Mouse (Mus musculus) MEL-GATA-1-ER (cell line): Measurements from ENCODE around the gene Zdhhc14.

Experiments used
- DNase-seq: peaks from one replicate; pipeline ENCODE4 v3.0.0-alpha.2; 2012; ENCODE audit warnings: low read depth; ENCODE audit errors: extremely low read depth

The Zdhhc14 gene

GRCm38 (mm10) chr17:5723601-5724189, 231.3 kb downstream of the Zdhhc14 start:
- DNase-seq = no peak

- DNase-seq = no peak
Observed at GRCm38 (mm10) chr17:5729587-5730125, 237.3 kb downstream of the Zdhhc14 start.

GRCm38 (mm10) chr17:5730538-5730937, 238.2 kb downstream of the Zdhhc14 start:
- DNase-seq = peak; percentile 95

- peak; percentile 42 for DNase-seq
Observed at GRCm38 (mm10) chr17:5733400-5733799, 241.0 kb downstream of the Zdhhc14 start.

GRCm38 (mm10) chr17:5741061-5741460, 248.7 kb downstream of the Zdhhc14 start:
- DNase-seq = no peak

GRCm38 (mm10) chr17:5744016-5744415, 251.7 kb downstream of the Zdhhc14 start:
- no peak for DNase-seq

- DNase-seq = no peak
Observed at GRCm38 (mm10) chr17:5746378-5746777, 254.0 kb downstream of the Zdhhc14 start.

DNA sequence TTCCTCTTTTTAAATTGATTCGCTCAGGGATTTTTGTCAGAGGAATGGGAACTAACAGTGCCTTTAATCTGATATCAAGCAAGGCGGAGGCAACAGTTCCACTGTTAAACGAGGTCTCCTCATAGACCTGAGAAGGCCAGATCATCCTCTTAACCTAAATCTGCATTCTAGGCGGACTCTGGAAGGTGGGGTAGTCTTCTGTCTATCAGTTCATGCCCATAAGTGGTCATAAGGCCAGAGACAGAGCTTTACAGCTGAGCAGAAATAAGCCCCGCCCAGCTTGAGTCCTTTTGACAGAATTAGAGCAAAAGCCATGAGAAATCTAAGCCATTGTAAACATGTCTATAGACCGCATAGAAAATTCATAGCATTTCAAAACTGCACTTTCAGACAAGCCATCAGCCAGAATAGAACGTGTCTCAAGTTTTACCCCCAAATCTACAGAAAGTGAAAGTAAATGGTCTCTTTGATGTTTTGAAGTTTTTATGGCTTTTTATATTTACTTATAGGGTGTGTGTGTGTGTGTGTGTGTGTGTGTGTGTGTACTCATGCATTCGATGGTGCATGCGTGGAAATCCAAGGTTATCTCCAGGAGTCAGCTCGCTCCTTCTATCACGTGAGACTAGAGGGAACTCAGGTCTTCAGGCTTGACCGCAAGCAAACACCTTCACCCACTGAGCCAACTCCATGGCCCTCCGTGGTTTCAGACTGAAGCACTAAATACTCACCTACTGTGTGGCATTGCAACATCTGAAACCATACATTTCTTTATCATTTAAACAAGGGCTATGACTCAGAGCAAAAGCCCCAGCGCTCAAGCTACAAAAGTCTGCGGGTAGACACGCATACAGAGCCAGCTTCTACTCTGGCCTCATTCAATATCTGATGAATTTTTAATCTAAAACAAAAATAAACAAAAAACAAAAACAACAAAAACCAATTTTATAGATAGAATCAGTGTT, 255.5 kb downstream of the Zdhhc14 start:
- no peak for DNase-seq

DNA sequence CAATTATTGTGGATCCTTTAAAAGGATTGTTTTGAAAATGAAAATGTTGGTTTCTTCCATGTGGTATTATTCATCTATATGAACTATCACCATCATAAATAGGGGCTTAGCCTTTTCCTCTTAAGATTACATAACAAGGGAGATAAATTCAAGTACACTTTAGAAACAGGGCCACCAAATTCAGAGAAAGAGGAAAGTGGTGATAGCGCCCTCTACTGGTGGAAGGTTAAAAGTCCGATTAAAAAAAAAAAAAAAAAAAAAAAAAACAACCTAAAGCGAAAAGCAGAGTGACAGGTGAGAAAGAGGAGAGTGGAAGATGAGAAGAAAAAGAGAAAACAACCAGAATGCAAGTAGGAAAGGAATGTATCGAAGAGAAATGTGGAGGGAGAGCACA, 256.1 kb downstream of the Zdhhc14 start:
- DNase-seq = no peak

- no peak for DNase-seq
Observed at GRCm38 (mm10) chr17:5750278-5750677, 257.9 kb downstream of the Zdhhc14 start.

DNA sequence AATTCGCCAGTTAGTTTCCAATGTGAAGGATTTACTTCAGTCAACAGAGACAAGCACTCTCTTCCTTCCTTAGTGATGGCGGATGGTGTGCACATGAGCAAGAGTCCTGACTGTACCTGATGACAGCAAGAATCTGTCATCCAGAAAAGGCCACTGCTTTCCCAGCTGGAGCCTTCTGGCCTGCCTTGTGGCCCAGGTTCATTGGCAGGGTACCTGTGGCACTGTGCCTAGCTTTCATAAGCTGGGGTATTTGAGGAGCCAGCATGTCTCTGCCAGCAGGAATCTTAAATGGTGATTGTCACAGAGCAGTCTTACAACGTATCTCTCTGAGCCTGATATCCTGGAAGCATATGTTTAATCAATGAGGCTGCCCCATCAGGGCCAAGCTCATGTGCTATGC, 258.7 kb downstream of the Zdhhc14 start:
- no peak for DNase-seq

GRCm38 (mm10) chr17:5752322-5752715, 260.0 kb downstream of the Zdhhc14 start:
- no peak for DNase-seq

GRCm38 (mm10) chr17:5752716-5753585, 260.6 kb downstream of the Zdhhc14 start:
- DNase-seq = no peak

DNA sequence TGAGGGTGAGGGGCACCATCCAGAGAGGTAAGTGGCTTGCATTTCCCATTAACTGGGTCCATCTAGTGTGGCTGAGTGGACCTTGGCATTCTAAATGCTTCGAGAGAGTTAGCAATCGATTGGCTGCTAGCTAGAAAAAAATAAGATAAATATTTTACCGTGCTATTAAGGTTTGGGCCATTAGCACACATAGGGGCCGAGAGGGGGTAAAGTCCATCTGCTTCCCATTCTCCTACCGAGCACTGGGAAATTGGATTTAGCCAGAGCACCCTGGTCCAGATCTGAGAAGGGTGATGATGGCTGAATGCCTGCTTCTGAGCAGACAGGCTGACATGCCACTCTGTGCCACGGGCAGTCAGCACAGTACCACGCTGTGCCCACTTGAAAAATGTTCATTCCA, 263.1 kb downstream of the Zdhhc14 start:
- DNase-seq = no peak

DNA sequence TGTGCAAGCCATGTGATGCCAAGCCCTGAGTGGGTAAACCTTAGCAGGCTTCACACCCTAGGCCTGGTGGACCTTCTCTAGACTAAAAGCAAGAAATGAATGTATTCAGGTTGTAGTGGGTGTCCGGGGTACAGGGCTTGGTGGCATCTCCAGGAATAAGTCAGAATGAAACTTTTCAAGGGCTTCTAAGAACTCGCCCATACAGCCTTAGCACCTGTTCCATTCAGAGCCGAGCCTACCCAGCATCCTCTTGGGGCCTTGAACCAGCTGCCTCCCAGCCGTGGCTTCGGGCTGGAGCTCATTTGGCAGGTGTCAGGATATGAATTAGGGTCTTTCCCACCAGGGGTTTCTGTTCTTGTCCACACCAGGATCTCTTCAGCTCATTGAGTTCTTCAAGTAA, 263.7 kb downstream of the Zdhhc14 start:
- DNase-seq = no peak

DNA sequence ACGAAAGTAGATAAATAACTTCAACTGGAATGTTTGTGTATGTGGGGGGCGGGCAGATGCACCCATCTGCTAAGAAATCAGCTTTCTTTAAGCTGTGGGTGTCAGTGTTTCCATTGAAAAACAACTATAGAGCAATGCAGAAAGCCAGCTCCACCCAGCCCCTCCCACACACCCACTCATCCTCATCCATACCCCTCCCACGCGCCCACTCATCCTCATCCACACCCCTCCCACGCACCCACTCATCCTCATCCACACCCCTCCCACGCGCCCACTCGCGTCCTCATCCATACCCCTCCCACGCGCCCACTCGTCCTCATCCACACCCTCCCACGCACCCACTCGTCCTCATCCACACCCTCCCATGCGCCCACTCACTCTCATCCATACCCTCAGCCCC, 264.5 kb downstream of the Zdhhc14 start:
- no peak for DNase-seq

DNA sequence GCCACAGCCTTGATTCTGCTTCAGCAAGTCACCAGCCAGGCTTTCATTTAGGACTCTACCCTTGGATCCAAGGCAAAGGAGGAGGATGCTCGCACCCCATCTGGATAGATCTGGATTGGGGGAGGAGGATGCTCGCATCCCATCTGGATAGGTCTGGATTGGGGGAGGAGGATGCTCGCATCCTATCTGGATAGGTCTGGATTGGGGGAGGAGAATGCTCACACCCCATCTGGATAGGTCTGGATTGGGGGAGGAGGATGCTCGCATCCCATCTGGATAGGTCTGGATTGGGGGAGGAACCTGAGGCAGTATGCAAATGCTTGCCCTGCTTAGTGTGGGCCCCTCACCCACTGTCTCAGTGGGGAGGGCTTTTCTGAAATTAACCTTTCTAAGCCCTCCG, 271.4 kb downstream of the Zdhhc14 start:
- DNase-seq = no peak

GRCm38 (mm10) chr17:5764270-5764669, 271.9 kb downstream of the Zdhhc14 start:
- DNase-seq = no peak

DNA sequence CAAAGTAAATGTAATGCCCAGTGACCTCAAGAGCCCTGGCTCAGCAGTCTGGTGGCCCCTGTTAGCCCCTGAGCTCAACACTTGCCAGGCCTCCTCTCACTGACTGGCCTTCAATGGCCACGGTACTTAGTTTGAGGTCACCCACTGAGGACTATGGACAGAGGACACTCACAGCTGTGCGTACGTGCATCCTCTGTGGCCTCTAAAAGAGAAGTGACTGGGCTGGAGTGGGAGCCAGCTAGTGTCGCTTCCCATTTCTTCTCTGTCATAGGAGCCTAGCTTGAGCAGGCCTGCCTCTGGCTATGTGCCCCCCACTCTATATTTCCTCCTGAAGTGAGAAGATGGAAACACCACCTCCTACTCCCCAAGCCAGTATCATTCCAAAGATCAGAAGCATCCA, 273.4 kb downstream of the Zdhhc14 start:
- DNase-seq = no peak

- no peak for DNase-seq
Observed at GRCm38 (mm10) chr17:5768164-5768705, 275.9 kb downstream of the Zdhhc14 start.

GRCm38 (mm10) chr17:5768810-5769520, 276.6 kb downstream of the Zdhhc14 start:
- no peak for DNase-seq
